Comparison of ENCODE assay signal across 8 mouse cellular contexts in genomic region chr8:116921337-116922059, GRCm38 (mm10). TPM values are rescaled to one million over a fixed set of nuclear protein-coding genes. Genes with fewer than 3 reads are reported as not detected.
DNase-seq lines count a peak whose midpoint lies in the region; ATAC-seq and TF ChIP-seq lines count a peak whose summit lies in the region.

Gene Cmc2, minus strand, starts transcription at chr8:116921455.
Gene Cenpn, plus strand, starts transcription at chr8:116921730.

- H3K9me3 ChIP-seq in hindbrain, postnatal 0 days (ENCODE audit: low read length) = no peaks in the 10 kb centered on the region

- peak; percentile 87 for ATAC-seq in common myeloid progenitor, adult 5-6 weeks (replicated peaks; ENCODE audit: low read depth, poor library complexity, severe bottlenecking)
- ATAC-seq in hindbrain, postnatal 0 days = peak; percentile 97
- peak; percentile 85 for ATAC-seq in megakaryocyte, adult 5-6 weeks (ENCODE audit: poor library complexity, severe bottlenecking)

- H3K27me3 ChIP-seq in hindbrain, postnatal 0 days (ENCODE audit: insufficient read depth, low read length) = no peaks in the 10 kb centered on the region

- peak within 1 kb of the TSS; percentile 93 for H3K4me3 ChIP-seq in gastrocnemius, adult 2 months
- H3K4me3 ChIP-seq in hindbrain, postnatal 0 days (ENCODE audit: low read length) = peak within 1 kb of the TSS; percentile 85
- H3K4me3 ChIP-seq in left cerebral cortex, adult 2 months = peak within 1 kb of the TSS; percentile 70

- H3K36me3 ChIP-seq in hindbrain, postnatal 0 days (ENCODE audit: insufficient read depth, low read length) = no peaks in the 10 kb centered on the region

- intact Hi-C loops in gastrocnemius, adult 2 months (cut with DNase I) = loop anchor here (2.0 kb wide), 1 partner anchor 57 kb away; the partner anchor contains the start of gene 1700030J22Rik
- intact Hi-C loops in left cerebral cortex, adult 2 months (cut with DNase I) = loop anchor here (1.0 to 5.0 kb wide), 3 partner anchors 23 to 236 kb away; partner anchors contain the start of gene Gan

- H3K9ac ChIP-seq in hindbrain, postnatal 0 days (replicated peaks; ENCODE audit: low read length) = peak within 1 kb of the TSS; percentile 68

- under 1% methylated on average over 57 of the region's 57 CpGs for WGBS in hindbrain, postnatal 0 days

- 0 out of 2 replicates have a peak, but pooled peaks cover 3% of the 10 kb centered on the region for H3K4me1 ChIP-seq in hindbrain, postnatal 0 days (ENCODE audit: insufficient read depth, low read length)

- DNase-seq in ZHBTc4 (ENCODE audit: low read depth, low spot score) = peak; percentile 98
- peak; percentile 96 for DNase-seq in gastrocnemius, adult 2 months
- DNase-seq in hindbrain, postnatal 0 days (ENCODE audit: low spot score) = peak; percentile 99
- DNase-seq in left cerebral cortex, adult 2 months (ENCODE audit: extremely low spot score in 1 of 2, low spot score in 2 of 2) = peak; percentile 88
- DNase-seq in right cerebral cortex, adult 2 months (ENCODE audit: low spot score in 2 of 2) = peak; percentile 87 to 93
- peak; percentile 92 for DNase-seq in urinary bladder, postnatal 14 days (ENCODE audit: low spot score)

- no peak for TF ChIP-seq CTCF in gastrocnemius, adult 2 months (IDR thresholded peaks at IDR 0.05)
- TF ChIP-seq CTCF in hindbrain, postnatal 0 days (IDR thresholded peaks at IDR 0.05; ENCODE audit: low read depth) = no peak
- TF ChIP-seq CTCF in left cerebral cortex, adult 2 months (IDR thresholded peaks at IDR 0.05) = no peak

- peak within 1 kb of the TSS; percentile 78 for H3K4me2 ChIP-seq in hindbrain, postnatal 0 days (ENCODE audit: low read depth, low read length)

- peak within 1 kb of the TSS; percentile 94 for H3K27ac ChIP-seq in gastrocnemius, adult 2 months
- peak within 1 kb of the TSS; percentile 89 for H3K27ac ChIP-seq in hindbrain, postnatal 0 days
- peak within 1 kb of the TSS; percentile 99 for H3K27ac ChIP-seq in left cerebral cortex, adult 2 months

RNA-seq across cellular contexts. Expression of gene Cmc2, which starts in this region (rescaled TPM):
- 64.4 and 73.8 TPM in 2 replicates for total RNA-seq in common myeloid progenitor, adult 5-6 weeks (2017)
- 10 to 100 TPM; 23.6 to 30.6 TPM for total RNA-seq in gastrocnemius, adult 2 months (2021)
- total RNA-seq in hindbrain, postnatal 0 days (2014; rRNA removed) = 12.6 and 16.8 TPM in 2 replicates
- 36.3 TPM in 2 replicates for polyA plus RNA-seq in hindbrain, postnatal 0 days (2015; fragmentation: Nextera tagmentation; extraction: Ambion mirVana)
- total RNA-seq in left cerebral cortex, adult 2 months (2021) = 10 to 100 TPM; 19.2 to 20.8 TPM
- 43.3 and 49.2 TPM in 2 replicates for total RNA-seq in megakaryocyte, adult 5-6 weeks (2015)
- total RNA-seq in megakaryocyte, adult 5-6 weeks (2017) = 51.7 and 66.0 TPM in 2 replicates

RNA-seq across cellular contexts. Expression of gene Cenpn, which starts in this region (rescaled TPM):
- 35.8 and 48.2 TPM in 2 replicates for total RNA-seq in common myeloid progenitor, adult 5-6 weeks (2017)
- total RNA-seq in gastrocnemius, adult 2 months (2021) = under 1 TPM; 0.43 to 0.50 TPM
- total RNA-seq in hindbrain, postnatal 0 days (2014; rRNA removed) = 4.3 and 4.7 TPM in 2 replicates
- 8.4 and 9.8 TPM in 2 replicates for polyA plus RNA-seq in hindbrain, postnatal 0 days (2015; fragmentation: Nextera tagmentation; extraction: Ambion mirVana)
- 1 to 10 TPM in 1 of 2 experiments, under 1 TPM in 1; 0.97 to 2.0 TPM for total RNA-seq in left cerebral cortex, adult 2 months (2021)
- total RNA-seq in megakaryocyte, adult 5-6 weeks (2015) = 26.9 and 35.6 TPM in 2 replicates
- total RNA-seq in megakaryocyte, adult 5-6 weeks (2017) = 35.7 and 36.8 TPM in 2 replicates

Comparison
In these comparisons a context has a peak if more than half of its experiments do, and no peak if none do; other contexts are left out.
1. Peak in every context shown above with its lines: DNase-seq, ATAC-seq, H3K4me3 ChIP-seq and H3K27ac ChIP-seq.